Mouse (Mus musculus): ENCODE measurements around the gene Gls2. TPM values are rescaled to one million over a fixed set of nuclear protein-coding genes. Genes with fewer than 3 reads are reported as not detected.
A peak's percentile ranks its signal among the peaks of the same experiment; 100 is the strongest.
"Not testable (repeated sequence)": the region's sequence is repeated elsewhere in the genome, so short reads cannot be mapped to it uniquely, and the experiment has no call there.

Gene Gls2
- 2.0 and 2.5 TPM in 2 replicates for polyA plus RNA-seq (2015; fragmentation: Nextera tagmentation; extraction: Ambion mirVana)

DNA sequence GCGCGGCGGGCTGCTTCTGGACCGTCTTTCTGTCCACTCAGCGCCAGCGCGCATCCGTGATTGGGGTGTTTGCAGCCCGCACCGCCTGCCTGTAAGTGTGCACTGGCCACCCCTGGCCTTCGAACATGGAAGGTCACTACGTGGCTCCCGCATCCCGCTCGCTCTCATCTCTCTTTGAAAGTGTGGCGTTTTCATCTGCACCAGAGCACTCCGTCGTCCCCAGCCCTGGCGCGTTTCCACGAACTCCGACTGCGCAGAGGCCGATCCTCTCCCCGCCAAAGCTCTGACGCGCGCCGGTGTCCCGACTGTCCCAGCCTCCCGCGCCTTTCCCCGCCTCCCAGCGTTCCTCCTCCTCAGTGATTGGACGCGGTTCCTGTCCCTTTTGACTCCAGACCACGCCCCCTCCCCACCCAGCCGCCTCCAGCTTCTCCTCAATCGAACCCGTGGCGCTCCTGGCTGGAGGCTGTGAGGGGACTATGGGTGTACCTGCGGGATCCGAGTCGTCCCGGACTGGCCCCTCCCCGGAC is at the start of gene Gls2:
Gene Gls2 (plus strand): TSS at position 434 of the 527 bp plus-strand sequence.
- no peaks in the 10 kb centered on the region for H3K9me3 ChIP-seq (replicated peaks)
- ATAC-seq (ENCODE audit: insufficient number of reproducible peaks, low FRiP score, low TSS enrichment, low read depth), result peak; percentile 97
- H3K4me2 ChIP-seq (replicated peaks), result peak within 1 kb of the TSS; percentile 99

DNA sequence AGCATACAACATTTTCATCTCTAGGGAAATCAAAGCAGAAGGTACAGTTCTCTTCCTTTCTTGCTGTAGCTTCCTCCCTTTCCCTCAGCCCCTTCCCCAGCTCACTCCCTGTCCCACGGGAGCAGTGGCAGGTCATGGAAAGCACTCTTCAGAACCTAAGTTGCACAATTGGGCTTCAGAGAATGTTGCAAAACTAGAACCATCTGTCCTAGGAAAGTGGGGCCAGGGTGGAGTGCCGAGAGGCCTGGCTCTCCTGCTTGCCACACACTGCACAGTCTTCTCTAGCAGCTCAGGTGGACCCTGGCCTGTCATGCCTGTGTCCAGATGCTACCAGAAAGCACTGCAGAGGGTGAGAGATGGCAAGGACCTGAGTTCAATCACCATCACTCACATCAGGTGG is 49.3 kb upstream of the Gls2 start:
- peaks cover 59% of the 10 kb centered on the region for H3K36me3 ChIP-seq
- H3K27me3 ChIP-seq, result no peaks in the 10 kb centered on the region
- ATAC-seq (ENCODE audit: insufficient number of reproducible peaks, low FRiP score, low TSS enrichment, low read depth), result no peak
- peaks cover 18% of the 10 kb centered on the region for H3K4me1 ChIP-seq
- WGBS, result 40% methylated on average over 2 of the region's 2 CpGs
- no peaks in the 10 kb centered on the region for H3K9me3 ChIP-seq (replicated peaks)
- H3K9ac ChIP-seq, result no peak overlapping the region
- H3K4me3 ChIP-seq (replicated peaks), result no peak overlapping the region
- H3K27ac ChIP-seq (replicated peaks), result 0 out of 2 replicates have a peak overlapping the region, but pooled peaks have one; percentile 3
- no peak overlapping the region for H3K4me2 ChIP-seq (replicated peaks)

More for the DNA sequence above, at the start of gene Gls2:
- peaks cover 19% of the 10 kb centered on the region for H3K27me3 ChIP-seq
- H3K27ac ChIP-seq (replicated peaks), result no peak within 1 kb of the TSS
- H3K9ac ChIP-seq, result peak within 1 kb of the TSS; percentile 53
- H3K4me1 ChIP-seq, result peaks cover 10% of the 10 kb centered on the region
- under 1% methylated on average over 46 of the region's 46 CpGs for WGBS
- H3K36me3 ChIP-seq, result no peaks in the 10 kb centered on the region
- peak within 1 kb of the TSS; percentile 66 for H3K4me3 ChIP-seq (replicated peaks)

DNA sequence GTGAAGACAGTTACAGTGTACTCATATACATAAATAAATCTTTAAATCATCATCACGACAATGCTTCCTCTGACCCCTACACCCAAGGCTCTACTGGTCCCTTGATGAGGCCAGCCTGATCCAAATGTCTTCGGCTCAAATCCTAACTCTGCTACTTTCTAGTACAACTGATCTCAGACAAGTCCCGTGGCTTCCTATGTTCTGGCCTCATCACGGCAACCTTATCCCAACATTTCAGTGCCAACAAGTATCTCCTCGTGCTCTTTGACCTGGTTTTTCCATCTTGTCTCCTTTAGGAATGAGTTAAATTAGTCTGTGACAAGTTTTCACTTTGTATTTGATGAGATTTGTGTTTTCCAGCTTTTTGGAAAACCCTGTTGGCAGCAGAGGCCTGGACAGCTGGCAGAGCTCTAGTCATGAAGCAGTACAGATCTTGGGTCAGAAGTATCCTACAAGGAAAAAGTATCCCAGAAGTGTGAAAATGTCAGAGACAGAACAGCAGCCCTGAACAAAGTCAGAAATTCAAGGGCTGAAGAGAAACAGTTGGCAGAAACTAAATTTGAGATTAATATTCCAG is 45.4 kb upstream of the Gls2 start:
- peak overlapping the region; percentile 83 for H3K27ac ChIP-seq (replicated peaks)
- no peak overlapping the region for H3K4me2 ChIP-seq (replicated peaks)
- H3K36me3 ChIP-seq, result peaks cover 23% of the 10 kb centered on the region
- no peak overlapping the region for H3K9ac ChIP-seq
- 82% methylated on average over 5 of the region's 5 CpGs for WGBS
- H3K9me3 ChIP-seq (replicated peaks), result no peaks in the 10 kb centered on the region
- no peaks in the 10 kb centered on the region for H3K27me3 ChIP-seq
- H3K4me3 ChIP-seq (replicated peaks), result no peak overlapping the region
- peaks cover 28% of the 10 kb centered on the region for H3K4me1 ChIP-seq
- no peak for ATAC-seq (ENCODE audit: insufficient number of reproducible peaks, low FRiP score, low TSS enrichment, low read depth)

DNA sequence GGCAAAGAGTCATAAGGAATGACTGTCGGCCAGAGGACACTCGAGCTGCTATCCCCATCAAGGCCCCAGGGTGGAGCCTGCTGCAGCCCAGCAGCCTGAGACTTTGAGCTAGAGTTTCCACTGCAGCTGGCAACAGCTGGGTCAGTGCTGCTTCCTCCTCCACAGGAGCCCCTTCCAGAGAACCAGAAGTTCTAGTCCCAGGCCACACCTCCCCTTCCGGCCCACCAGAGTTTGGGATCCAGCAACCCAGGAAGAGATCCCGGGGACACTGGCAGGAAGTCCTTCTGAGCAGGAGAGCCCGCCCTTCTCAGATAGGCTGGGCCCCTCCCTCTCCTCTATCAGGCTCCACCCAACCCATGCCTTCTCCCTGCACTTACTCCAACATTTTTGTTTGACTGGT is 44.7 kb upstream of the Gls2 start:
- Histone ChIP-seq H3K9ac (no peak overlapping the region), H3K4me3 (replicated peaks) (peak overlapping the region; percentile 10; the same call in 1 of the 2 replicates), H3K27ac (replicated peaks) (peak overlapping the region; percentile 83), H3K4me2 (replicated peaks) (peak overlapping the region; percentile 33), H3K4me1 (peaks cover 34% of the 10 kb centered on the region), H3K9me3 (replicated peaks) (no peaks in the 10 kb centered on the region), H3K27me3 (no peaks in the 10 kb centered on the region), H3K36me3 (peaks cover 16% of the 10 kb centered on the region)
- peak; percentile 89 for ATAC-seq (ENCODE audit: insufficient number of reproducible peaks, low FRiP score, low TSS enrichment, low read depth)
- 3% methylated on average over 5 of the region's 5 CpGs for WGBS

GRCm38 (mm10) chr10:128150941-128151340 is 43.3 kb upstream of the Gls2 start:
- Histone ChIP-seq H3K27ac (replicated peaks) (peak overlapping the region; percentile 83; the same call in 1 of the 2 replicates), H3K9me3 (replicated peaks) (no peaks in the 10 kb centered on the region), H3K36me3 (peaks cover 4% of the 10 kb centered on the region; the same call in 1 of the 2 replicates), H3K9ac (no peak overlapping the region), H3K4me1 (peaks cover 37% of the 10 kb centered on the region), H3K4me2 (replicated peaks) (no peak overlapping the region), H3K27me3 (no peaks in the 10 kb centered on the region), H3K4me3 (replicated peaks) (no peak overlapping the region)
- no peak for ATAC-seq (ENCODE audit: insufficient number of reproducible peaks, low FRiP score, low TSS enrichment, low read depth)
- WGBS, result 74% methylated on average over 14 of the region's 14 CpGs

GRCm38 (mm10) chr10:128153978-128154377 is 40.3 kb upstream of the Gls2 start:
- 52% methylated on average over 3 of the region's 3 CpGs for WGBS

DNA sequence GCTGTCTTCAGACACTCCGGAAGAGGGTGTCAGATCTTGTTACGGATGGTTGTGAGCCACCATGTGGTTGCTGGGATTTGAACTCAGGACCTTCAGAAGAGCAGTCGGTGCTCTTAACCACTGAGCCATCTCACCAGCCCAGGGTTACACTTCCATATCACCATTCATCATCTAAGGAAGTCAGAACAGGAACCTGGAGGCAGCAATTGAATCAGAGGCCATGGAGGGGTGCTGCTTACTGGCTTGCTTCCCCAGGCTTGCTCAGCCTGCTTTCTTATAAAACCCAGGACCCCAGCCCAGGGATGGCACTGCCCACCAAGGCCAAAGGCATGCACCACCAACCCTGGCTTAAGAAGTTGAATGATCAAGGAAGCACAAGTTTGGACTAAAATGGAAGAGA is 28.5 kb upstream of the Gls2 start:
- not testable (repeated sequence) for H3K27me3 ChIP-seq; H3K4me3 ChIP-seq (replicated peaks); H3K9ac ChIP-seq; H3K9me3 ChIP-seq (replicated peaks); ATAC-seq (ENCODE audit: insufficient number of reproducible peaks, low FRiP score, low TSS enrichment, low read depth); H3K27ac ChIP-seq (replicated peaks); H3K4me1 ChIP-seq; H3K4me2 ChIP-seq (replicated peaks); H3K36me3 ChIP-seq
- WGBS, result 81% methylated on average over 3 of the region's 3 CpGs

More at GRCm38 (mm10) chr10:128153978-128154377, 40.3 kb upstream of the Gls2 start:
- Histone ChIP-seq H3K27ac (replicated peaks) (no peak overlapping the region), H3K4me3 (replicated peaks) (no peak overlapping the region), H3K36me3 (no peaks in the 10 kb centered on the region), H3K27me3 (no peaks in the 10 kb centered on the region), H3K9ac (no peak overlapping the region), H3K9me3 (replicated peaks) (no peaks in the 10 kb centered on the region), H3K4me1 (peaks cover 32% of the 10 kb centered on the region), H3K4me2 (replicated peaks) (no peak overlapping the region)
- no peak for ATAC-seq (ENCODE audit: insufficient number of reproducible peaks, low FRiP score, low TSS enrichment, low read depth)

GRCm38 (mm10) chr10:128167091-128167490 is 27.2 kb upstream of the Gls2 start:
- Histone ChIP-seq H3K27ac (replicated peaks) (no peak overlapping the region), H3K9ac (no peak overlapping the region), H3K4me3 (replicated peaks) (no peak overlapping the region), H3K27me3 (no peaks in the 10 kb centered on the region), H3K4me1 (0 out of 2 replicates have a peak, but pooled peaks cover 8% of the 10 kb centered on the region), H3K36me3 (no peaks in the 10 kb centered on the region), H3K4me2 (replicated peaks) (no peak overlapping the region), H3K9me3 (replicated peaks) (no peaks in the 10 kb centered on the region)
- WGBS, result 34% methylated on average over 6 of the region's 6 CpGs
- no peak for ATAC-seq (ENCODE audit: insufficient number of reproducible peaks, low FRiP score, low TSS enrichment, low read depth)

DNA sequence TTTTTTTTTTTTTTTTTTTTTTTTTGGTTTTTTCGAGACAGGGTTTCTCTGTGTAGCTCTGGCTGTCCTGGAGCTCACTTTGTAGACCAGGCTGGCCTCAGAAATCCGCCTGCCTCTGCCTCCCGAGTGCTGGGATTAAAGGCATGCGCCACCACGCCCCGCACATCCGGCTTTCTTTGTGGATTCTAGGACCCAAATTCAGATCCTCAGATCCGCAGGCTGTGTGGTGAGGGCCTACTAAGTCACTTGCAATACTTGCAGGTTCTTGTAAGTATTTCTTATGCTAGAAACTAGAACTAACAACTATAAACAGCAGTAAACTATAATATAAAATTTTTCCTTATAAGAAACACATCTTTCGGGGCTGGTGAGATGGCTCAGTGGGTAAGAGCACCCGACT is 22.9 kb upstream of the Gls2 start:
- H3K27ac ChIP-seq (replicated peaks); ATAC-seq (ENCODE audit: insufficient number of reproducible peaks, low FRiP score, low TSS enrichment, low read depth); H3K27me3 ChIP-seq; H3K9me3 ChIP-seq (replicated peaks); H3K4me2 ChIP-seq (replicated peaks); H3K36me3 ChIP-seq; H3K4me3 ChIP-seq (replicated peaks); H3K9ac ChIP-seq: not testable (repeated sequence)
- H3K4me1 ChIP-seq, result peaks cover 25% of the 10 kb centered on the region
- 95% methylated on average over 10 of the region's 10 CpGs for WGBS

- peak overlapping the region; percentile 58 for H3K4me2 ChIP-seq (replicated peaks)
- 7% methylated on average over 3 of the region's 3 CpGs for WGBS
- peaks cover 27% of the 10 kb centered on the region for H3K4me1 ChIP-seq
- H3K9me3 ChIP-seq (replicated peaks), result no peaks in the 10 kb centered on the region
- peak overlapping the region; percentile 96 for H3K27ac ChIP-seq (replicated peaks)
- peak overlapping the region; percentile 42; the same call in 1 of the 2 replicates for H3K9ac ChIP-seq
- ATAC-seq (ENCODE audit: insufficient number of reproducible peaks, low FRiP score, low TSS enrichment, low read depth), result no peak
- H3K27me3 ChIP-seq, result no peaks in the 10 kb centered on the region
- H3K4me3 ChIP-seq (replicated peaks), result peak overlapping the region; percentile 55
- H3K36me3 ChIP-seq, result no peaks in the 10 kb centered on the region
Measured at GRCm38 (mm10) chr10:128175302-128175701, 19.0 kb upstream of the Gls2 start.

DNA sequence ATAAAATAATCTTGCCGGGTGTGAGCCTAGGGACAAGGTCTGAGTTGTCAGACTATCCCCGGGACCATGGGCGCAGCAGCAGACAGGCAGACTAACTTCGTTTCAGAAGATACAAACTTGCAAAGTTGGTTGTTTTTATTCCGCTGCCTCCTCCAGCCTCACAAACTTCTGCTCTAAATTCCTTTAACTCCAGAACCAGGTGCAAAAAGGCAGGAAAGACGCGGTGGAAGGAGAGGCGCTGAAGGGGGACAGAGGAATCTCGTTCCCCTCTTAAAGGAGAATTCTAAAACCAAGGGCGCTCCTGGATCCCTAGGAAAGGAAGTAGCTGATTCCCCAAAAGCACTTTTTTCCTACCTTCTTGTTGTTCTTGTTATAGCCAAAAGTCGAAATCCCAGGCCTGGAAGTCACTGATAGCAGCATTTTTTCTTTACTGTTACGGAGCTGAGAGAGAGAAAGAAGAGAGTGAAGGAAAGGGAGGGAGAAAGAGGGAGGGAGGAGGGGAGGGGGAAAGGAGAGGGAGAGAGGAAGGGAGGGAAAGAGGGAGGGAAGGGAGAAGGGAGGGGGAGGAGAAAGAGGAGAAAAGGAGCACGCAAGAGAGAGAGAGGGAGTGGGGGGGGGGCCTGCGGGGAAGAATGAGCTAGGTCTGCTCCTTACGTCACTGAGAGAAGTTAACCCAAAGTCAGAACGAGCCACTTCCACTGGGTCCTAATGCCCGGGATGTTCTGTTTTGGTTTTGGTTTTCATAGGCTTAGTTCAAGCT is 18.1 kb upstream of the Gls2 start:
- Histone ChIP-seq H3K9ac (peak overlapping the region; percentile 42), H3K27me3 (no peaks in the 10 kb centered on the region), H3K4me3 (replicated peaks) (peak overlapping the region; percentile 55), H3K36me3 (no peaks in the 10 kb centered on the region), H3K4me1 (peaks cover 27% of the 10 kb centered on the region), H3K27ac (replicated peaks) (peak overlapping the region; percentile 96), H3K4me2 (replicated peaks) (peak overlapping the region; percentile 58), H3K9me3 (replicated peaks) (no peaks in the 10 kb centered on the region)
- ATAC-seq (ENCODE audit: insufficient number of reproducible peaks, low FRiP score, low TSS enrichment, low read depth), result peak; percentile 90
- WGBS, result under 1% methylated on average over 17 of the region's 17 CpGs
